Mouse (Mus musculus) WW6 (cell line): Measurements from ENCODE around the gene Tas2r113.
"Not testable (repeated sequence)": the region's sequence is repeated elsewhere in the genome, so short reads cannot be mapped to it uniquely, and the experiment has no call there.

ENCODE experiments used
- DNase-seq: peaks from one replicate; pipeline ENCODE4 v3.0.0-alpha.2; 2013; ENCODE audit warnings: low read depth, low spot score

Tas2r113 gene

GRCm38 (mm10) chr6:132892711-132893110 is at the start of gene Tas2r113:
Tas2r113 (plus strand) TSS chr6:132893011.
- no peak for DNase-seq

GRCm38 (mm10) chr6:132846842-132847241 is 46.0 kb upstream of the Tas2r113 start, which contains the start of gene Tas2r123:
Tas2r123 (plus strand) TSS chr6:132847142.
- DNase-seq, result no peak

GRCm38 (mm10) chr6:132855138-132855537 is 37.7 kb upstream of the Tas2r113 start, which contains the start of gene Tas2r116:
Tas2r116 (plus strand) TSS chr6:132855438.
- DNase-seq, result no peak

DNA sequence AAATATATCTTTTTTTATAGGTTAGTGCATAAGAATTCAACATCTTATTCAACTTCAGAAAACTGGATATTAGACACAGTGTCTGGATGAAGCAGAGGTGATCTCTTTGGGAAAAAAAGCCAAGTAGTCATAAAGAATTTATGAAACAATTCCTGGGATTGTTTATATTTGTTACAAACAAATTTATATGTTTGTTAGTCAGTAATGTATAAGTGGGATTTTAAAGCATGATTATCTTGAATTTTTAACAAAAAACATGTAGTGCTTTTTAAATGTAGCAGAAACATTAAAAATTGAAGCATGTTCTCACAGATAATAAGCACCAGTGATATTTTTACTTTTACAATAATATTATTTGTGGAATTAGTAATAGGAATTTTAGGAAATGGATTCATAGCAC is 25.1 kb upstream of the Tas2r113 start, which contains the start of gene Tas2r110:
TSS of gene Tas2r110 (plus strand) at position 301 of the 400 bp plus-strand sequence.
- DNase-seq, result no peak

DNA sequence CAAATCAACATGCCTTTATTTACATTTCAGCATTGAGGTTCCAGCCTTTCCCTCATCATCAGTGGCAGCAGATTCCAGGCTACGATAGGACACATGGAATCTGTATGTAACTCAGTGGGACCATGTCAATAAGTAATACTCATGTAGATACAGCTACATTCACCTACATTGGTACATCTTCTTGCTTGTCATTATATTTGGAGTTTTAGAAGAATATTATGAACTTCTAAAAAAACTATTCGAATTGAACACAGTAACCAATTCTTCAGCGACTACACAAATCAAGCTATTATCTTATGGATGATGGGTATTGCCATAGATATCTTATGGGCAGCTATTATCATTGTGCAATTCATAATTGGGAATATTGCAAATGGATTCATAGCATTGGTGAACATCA is 16.5 kb downstream of the Tas2r113 start, which contains the start of gene Tas2r125:
TSS of gene Tas2r125 (plus strand) at position 301 of the 400 bp plus-strand sequence.
- DNase-seq, result no peak

GRCm38 (mm10) chr6:132941376-132941775 is 48.6 kb downstream of the Tas2r113 start:
- not testable (repeated sequence) for DNase-seq
